Mouse (Mus musculus): ENCODE measurements at regions not wholly inside any gene's neighbourhood (a gene's known extent, or its start where the extent isn't known, plus 50 kb on each side); places are given as distances from the start of the nearest gene placed in this dataset.

DNA sequence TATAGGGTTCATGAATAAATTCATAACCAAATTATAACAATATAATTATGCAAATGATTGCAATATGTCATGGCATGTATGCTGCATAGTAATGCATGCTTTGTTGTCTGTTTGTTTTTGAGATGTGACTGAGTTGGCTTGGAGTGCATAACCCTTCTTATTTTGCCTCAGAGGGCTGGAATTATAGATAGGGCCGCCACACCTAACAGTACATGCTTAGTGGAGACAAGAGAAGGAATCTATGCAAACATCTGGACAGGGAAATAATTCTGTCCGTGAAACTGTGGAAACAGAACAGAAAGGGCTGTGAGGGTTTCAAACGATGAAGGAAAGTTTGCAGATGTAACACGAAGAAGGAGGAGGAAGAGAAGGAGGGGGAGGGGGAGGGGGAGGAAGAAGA lies 266.0 kb upstream of the Pard3b start:
- Histone ChIP-seq H3K27me3 (no peaks in the 10 kb centered on the region), H3K4me1 (replicated peaks) (peaks cover 9% of the 10 kb centered on the region), H3K9me3 (no peaks in the 10 kb centered on the region), H3K4me3 (no peak overlapping the region), H3K4me2 (no peak overlapping the region), H3K36me3 (no peaks in the 10 kb centered on the region), H3K27ac (no peak overlapping the region), H3K9ac (no peak overlapping the region)
- ATAC-seq (ENCODE audit: low FRiP score): no peak
- 66% methylated on average over 4 of the region's 4 CpGs for WGBS

GRCm38 (mm10) chr1:61373661-61374491 lies 264.7 kb upstream of the Pard3b start:
- WGBS: 81% methylated on average over 17 of the region's 17 CpGs
- no peaks in the 10 kb centered on the region for H3K9me3 ChIP-seq
- peaks cover 13% of the 10 kb centered on the region for H3K4me1 ChIP-seq (replicated peaks)
- H3K36me3 ChIP-seq: no peaks in the 10 kb centered on the region
- H3K9ac ChIP-seq: no peak overlapping the region
- no peak overlapping the region for H3K4me2 ChIP-seq
- no peak overlapping the region for H3K4me3 ChIP-seq
- ATAC-seq (ENCODE audit: low FRiP score): no peak
- no peaks in the 10 kb centered on the region for H3K27me3 ChIP-seq
- no peak overlapping the region for H3K27ac ChIP-seq

DNA sequence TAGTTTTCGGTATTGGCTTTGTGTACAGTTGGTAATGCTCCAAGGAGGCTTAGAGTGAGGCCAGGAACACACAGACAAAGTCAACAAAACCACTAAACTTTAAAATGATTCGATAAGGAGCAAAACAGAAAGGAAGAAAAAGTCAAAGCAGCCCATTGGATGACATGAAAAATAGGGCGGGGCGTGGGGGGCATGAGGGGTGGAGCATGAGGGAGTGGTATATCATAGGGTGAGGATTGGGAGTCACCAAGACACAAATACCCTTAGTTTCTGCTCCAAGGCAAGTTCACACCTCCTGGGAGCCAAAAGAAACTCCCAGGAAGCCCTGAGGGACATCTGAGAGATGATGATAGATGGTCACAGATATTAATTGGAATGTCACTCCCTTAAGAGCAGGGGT lies 262.2 kb upstream of the Pard3b start:
- 0 out of 2 replicates have a peak overlapping the region, but pooled peaks have one; percentile 4 for H3K27ac ChIP-seq
- peaks cover 23% of the 10 kb centered on the region for H3K4me1 ChIP-seq (replicated peaks)
- no peaks in the 10 kb centered on the region for H3K27me3 ChIP-seq
- no peak for ATAC-seq (ENCODE audit: low FRiP score)
- no peaks in the 10 kb centered on the region for H3K36me3 ChIP-seq
- no peaks in the 10 kb centered on the region for H3K9me3 ChIP-seq
- H3K4me2 ChIP-seq: no peak overlapping the region
- 64% methylated on average over 4 of the region's 4 CpGs for WGBS
- H3K9ac ChIP-seq: no peak overlapping the region
- H3K4me3 ChIP-seq: no peak overlapping the region

DNA sequence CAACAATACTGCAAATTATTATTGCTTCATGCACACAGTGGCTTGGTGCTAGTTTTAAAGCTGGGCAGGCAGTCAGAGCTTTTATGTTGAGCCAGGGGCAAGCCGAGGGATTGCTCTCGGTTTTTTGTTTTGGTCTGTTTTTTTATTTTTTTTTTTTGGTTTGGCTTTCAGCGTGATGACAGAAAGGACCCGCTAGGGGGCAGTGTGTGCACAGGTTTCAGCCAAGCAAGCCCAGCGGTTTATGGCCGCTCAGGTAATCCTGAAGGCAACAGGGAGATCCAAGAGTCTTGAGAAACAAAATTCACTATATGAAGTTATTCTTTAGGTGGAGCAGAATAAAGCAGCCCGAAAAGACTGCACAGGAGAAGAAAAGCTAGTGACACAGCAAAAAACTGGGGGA lies 261.6 kb upstream of the Pard3b start:
- H3K27me3 ChIP-seq: no peaks in the 10 kb centered on the region
- H3K27ac ChIP-seq: 0 out of 2 replicates have a peak overlapping the region, but pooled peaks have one; percentile 25
- no peaks in the 10 kb centered on the region for H3K36me3 ChIP-seq
- no peaks in the 10 kb centered on the region for H3K9me3 ChIP-seq
- no peak for ATAC-seq (ENCODE audit: low FRiP score)
- 4% methylated on average over 7 of the region's 7 CpGs for WGBS
- no peak overlapping the region for H3K4me2 ChIP-seq
- no peak overlapping the region for H3K9ac ChIP-seq
- H3K4me1 ChIP-seq (replicated peaks): peaks cover 23% of the 10 kb centered on the region
- no peak overlapping the region for H3K4me3 ChIP-seq

DNA sequence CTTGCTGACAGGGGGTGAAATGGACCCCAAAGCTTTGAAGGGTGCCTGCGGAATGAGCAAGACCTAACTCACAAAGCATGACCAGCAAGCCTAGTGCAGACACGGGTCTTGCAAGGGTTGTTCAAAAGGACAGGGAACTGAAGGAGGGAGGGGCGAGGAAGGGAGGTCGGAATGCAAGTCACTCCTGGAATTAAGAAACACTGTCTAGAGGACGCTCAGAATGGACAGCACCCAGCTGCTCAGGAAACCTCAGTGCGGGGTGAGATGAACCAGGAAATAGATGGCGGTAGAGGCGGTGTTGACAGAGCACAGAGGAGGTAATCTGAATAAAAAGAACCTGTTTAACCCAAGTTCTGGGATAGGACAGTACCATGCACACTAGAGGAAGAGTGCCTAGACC lies 260.4 kb upstream of the Pard3b start:
- Histone ChIP-seq H3K4me1 (replicated peaks) (peaks cover 23% of the 10 kb centered on the region), H3K9me3 (no peaks in the 10 kb centered on the region), H3K9ac (no peak overlapping the region), H3K4me2 (no peak overlapping the region), H3K36me3 (no peaks in the 10 kb centered on the region), H3K27me3 (no peaks in the 10 kb centered on the region), H3K4me3 (no peak overlapping the region), H3K27ac (no peak overlapping the region)
- WGBS: 75% methylated on average over 8 of the region's 8 CpGs
- no peak for ATAC-seq (ENCODE audit: low FRiP score)

DNA sequence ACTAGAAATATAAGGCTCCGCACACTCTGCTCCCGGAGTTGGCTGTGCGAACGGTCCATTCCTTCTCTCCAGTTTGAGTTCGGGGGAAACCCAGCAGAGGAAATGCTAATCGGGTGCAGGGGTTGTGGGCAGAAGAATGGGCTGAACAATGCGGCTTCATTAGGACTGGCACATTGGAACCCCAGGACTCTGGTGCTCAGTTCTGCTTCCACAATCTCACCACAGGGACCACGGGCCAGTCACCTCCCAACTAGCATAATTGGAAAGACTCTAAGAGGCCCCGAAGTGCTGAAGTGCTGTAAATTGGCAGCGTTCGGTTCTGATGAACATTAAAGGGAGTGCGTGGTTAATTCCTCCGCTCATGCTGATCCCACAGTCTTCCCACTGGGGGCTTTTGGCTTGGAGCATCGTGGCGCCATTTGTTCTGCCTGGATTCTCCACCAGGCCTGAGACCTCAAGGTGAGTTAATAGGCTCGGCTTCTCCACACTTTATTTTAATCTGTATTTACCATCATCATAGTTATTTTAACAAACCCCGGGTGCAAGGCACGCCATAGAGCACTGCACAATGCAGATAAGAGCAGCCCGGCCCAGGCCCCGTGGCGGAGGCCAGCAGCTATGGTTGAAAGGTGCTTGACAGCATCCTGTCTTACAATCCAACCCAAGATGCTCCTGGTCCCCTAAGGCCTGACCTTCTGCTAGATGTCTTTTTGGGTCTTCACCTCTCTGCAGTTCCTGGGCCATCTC lies 258.7 kb upstream of the Pard3b start:
- Histone ChIP-seq H3K27ac (no peak overlapping the region), H3K4me1 (replicated peaks) (peaks cover 23% of the 10 kb centered on the region), H3K4me3 (no peak overlapping the region), H3K9ac (no peak overlapping the region), H3K27me3 (no peaks in the 10 kb centered on the region), H3K4me2 (no peak overlapping the region), H3K36me3 (no peaks in the 10 kb centered on the region), H3K9me3 (no peaks in the 10 kb centered on the region)
- WGBS: 63% methylated on average over 21 of the region's 21 CpGs
- ATAC-seq (ENCODE audit: low FRiP score): no peak

DNA sequence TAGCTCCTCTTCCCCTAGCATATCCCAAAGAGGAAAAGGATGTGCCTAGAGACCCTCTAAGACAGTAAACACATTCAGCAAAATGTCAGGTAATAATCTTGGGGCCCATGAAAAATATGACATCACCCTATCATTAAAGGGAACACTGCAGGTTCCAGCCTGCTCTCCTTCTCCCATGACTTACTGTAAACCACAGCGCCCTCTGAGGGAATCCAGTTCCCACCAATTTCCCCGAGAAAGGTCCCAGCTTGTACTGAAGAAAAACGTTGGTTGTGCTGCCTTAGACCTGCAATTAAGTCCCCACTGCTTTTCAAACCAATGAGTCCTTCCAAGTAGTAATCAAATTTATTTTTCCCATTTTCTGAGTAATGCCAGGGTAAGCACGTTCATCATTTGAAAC lies 251.0 kb upstream of the Pard3b start:
- no peak overlapping the region for H3K4me2 ChIP-seq
- H3K36me3 ChIP-seq: no peaks in the 10 kb centered on the region
- no peak overlapping the region for H3K4me3 ChIP-seq
- WGBS: 57% methylated on average over 4 of the region's 4 CpGs
- ATAC-seq (ENCODE audit: low FRiP score): no peak
- H3K27me3 ChIP-seq: no peaks in the 10 kb centered on the region
- no peaks in the 10 kb centered on the region for H3K9me3 ChIP-seq
- H3K4me1 ChIP-seq (replicated peaks): no peaks in the 10 kb centered on the region
- no peak overlapping the region for H3K27ac ChIP-seq
- H3K9ac ChIP-seq: no peak overlapping the region

GRCm38 (mm10) chr1:61397796-61398195 lies 240.8 kb upstream of the Pard3b start:
- H3K4me2 ChIP-seq: no peak overlapping the region
- 0 out of 2 replicates have a peak, but pooled peaks cover 2% of the 10 kb centered on the region for H3K9me3 ChIP-seq
- H3K36me3 ChIP-seq: no peaks in the 10 kb centered on the region
- no peak overlapping the region for H3K9ac ChIP-seq
- H3K4me3 ChIP-seq: no peak overlapping the region
- ATAC-seq (ENCODE audit: low FRiP score): peak; percentile 59
- WGBS: 40% methylated on average over 6 of the region's 6 CpGs
- no peak overlapping the region for H3K27ac ChIP-seq
- no peaks in the 10 kb centered on the region for H3K27me3 ChIP-seq
- peaks cover 4% of the 10 kb centered on the region; the same call in 1 of the 2 replicates for H3K4me1 ChIP-seq (replicated peaks)

DNA sequence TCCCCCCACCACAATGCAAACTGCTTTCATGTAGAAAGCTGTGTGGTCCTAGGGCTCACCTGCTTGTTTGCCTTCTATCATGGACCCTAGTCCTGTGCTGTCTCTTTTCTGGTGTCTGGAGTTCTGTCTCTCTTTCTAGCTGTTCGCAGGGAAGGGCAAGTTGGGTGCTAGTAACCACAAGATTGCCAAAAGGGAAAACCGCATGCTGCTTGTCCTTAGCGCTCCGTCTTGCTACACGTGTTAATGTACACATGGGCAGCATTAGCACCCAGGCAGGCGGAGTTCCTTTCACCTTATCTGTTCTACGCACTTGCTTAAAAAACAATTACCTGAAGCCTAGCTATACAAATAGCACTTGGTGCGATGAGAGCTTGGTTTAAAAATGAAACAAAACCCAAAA lies 236.3 kb upstream of the Pard3b start:
- Histone ChIP-seq H3K4me2 (no peak overlapping the region), H3K36me3 (no peaks in the 10 kb centered on the region), H3K9ac (no peak overlapping the region), H3K27me3 (no peaks in the 10 kb centered on the region), H3K27ac (no peak overlapping the region), H3K4me3 (no peak overlapping the region), H3K9me3 (0 out of 2 replicates have a peak, but pooled peaks cover 2% of the 10 kb centered on the region), H3K4me1 (replicated peaks) (peaks cover 8% of the 10 kb centered on the region)
- WGBS: 81% methylated on average over 8 of the region's 8 CpGs
- ATAC-seq (ENCODE audit: low FRiP score): no peak

DNA sequence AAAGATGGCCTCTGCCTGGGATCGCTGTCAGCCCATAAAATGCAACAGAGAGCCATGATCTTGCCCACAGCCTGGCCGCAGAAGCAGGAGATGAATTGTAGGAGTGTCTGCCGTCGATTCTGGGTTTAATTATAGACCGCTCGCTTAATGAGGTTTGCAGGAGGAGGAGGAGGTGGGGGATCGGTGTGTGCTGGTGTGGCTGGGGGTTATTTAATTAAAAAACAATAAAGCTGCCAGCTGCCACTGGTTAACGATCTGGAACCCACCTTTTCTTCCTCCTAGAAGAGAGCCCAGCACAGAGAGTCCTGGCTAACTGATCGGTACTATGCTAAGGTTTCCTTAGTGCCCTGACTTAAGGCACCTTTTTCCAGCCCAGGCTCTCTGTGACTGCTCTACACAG lies 231.4 kb upstream of the Pard3b start:
- Histone ChIP-seq H3K4me2 (no peak overlapping the region), H3K9ac (no peak overlapping the region), H3K36me3 (no peaks in the 10 kb centered on the region), H3K4me3 (no peak overlapping the region), H3K27me3 (no peaks in the 10 kb centered on the region), H3K27ac (peak overlapping the region; percentile 66), H3K4me1 (replicated peaks) (peaks cover 8% of the 10 kb centered on the region), H3K9me3 (no peaks in the 10 kb centered on the region)
- ATAC-seq (ENCODE audit: low FRiP score): peak; percentile 80
- 16% methylated on average over 9 of the region's 9 CpGs for WGBS

- no peak for ATAC-seq (ENCODE audit: low FRiP score)
- Histone ChIP-seq H3K27ac (no peak overlapping the region), H3K4me3 (no peak overlapping the region), H3K9ac (no peak overlapping the region), H3K4me1 (replicated peaks) (peaks cover 15% of the 10 kb centered on the region), H3K27me3 (no peaks in the 10 kb centered on the region), H3K36me3 (no peaks in the 10 kb centered on the region), H3K9me3 (no peaks in the 10 kb centered on the region), H3K4me2 (no peak overlapping the region)
- 88% methylated on average over 2 of the region's 2 CpGs for WGBS
These were observed 223.9 kb upstream of the Pard3b start for GRCm38 (mm10) chr1:61414772-61415171.

DNA sequence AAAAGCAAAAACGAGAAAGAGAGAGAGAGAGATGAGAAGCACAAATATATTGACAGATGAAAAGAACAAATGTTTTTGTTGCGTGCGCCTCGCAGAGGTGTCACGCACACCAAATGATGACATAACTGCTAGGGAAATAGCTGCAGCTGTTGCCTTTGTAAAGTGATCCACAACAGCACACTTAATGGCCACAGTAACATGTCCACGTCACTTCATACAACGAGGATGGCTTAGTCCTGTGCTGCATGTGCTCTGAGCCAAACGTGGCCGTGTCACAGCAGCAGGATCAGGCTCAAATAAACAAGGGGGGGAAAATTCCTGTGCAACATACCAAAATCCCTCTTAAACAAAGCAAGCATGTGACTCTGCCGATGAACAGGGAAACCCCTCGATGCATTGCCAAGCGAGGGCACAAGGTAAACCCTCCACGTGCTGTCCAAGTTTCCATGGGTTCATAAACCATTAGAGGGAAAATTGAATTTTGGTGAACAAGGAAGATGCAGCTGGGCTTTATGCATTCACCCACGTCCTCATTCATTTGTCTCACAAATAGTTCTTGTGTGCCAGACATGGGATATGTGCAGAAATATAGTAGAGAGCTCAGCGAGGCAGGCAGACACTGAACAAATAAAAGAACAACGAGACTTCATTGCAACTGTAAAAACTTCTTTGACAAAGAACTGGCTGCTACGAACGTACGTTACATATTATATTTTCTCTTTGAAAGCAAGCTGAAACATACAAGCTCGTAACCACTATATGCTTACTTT lies 223.0 kb upstream of the Pard3b start:
- 69% methylated on average over 20 of the region's 20 CpGs for WGBS
- H3K27me3 ChIP-seq: no peaks in the 10 kb centered on the region
- H3K4me3 ChIP-seq: no peak overlapping the region
- H3K27ac ChIP-seq: 0 out of 2 replicates have a peak overlapping the region, but pooled peaks have one; percentile 40
- no peak overlapping the region for H3K4me2 ChIP-seq
- ATAC-seq (ENCODE audit: low FRiP score): no peak
- H3K9ac ChIP-seq: no peak overlapping the region
- H3K9me3 ChIP-seq: no peaks in the 10 kb centered on the region
- H3K4me1 ChIP-seq (replicated peaks): peaks cover 21% of the 10 kb centered on the region
- no peaks in the 10 kb centered on the region for H3K36me3 ChIP-seq

Measured in hindbrain, embryonic 13.5 days (tissue).